Mouse (Mus musculus) cerebellum, adult 2 months (tissue): ENCODE measurements around the gene Plekha5. TPM values are rescaled to one million over a fixed set of nuclear protein-coding genes. Genes with fewer than 3 reads are reported as not detected.
A peak's percentile ranks its signal among the peaks of the same experiment; 100 is the strongest.

Experiments used
- DNase-seq, 2 experiments: peaks; one replicate each; pipeline ENCODE4 v3.0.0; 2021
- H3K27ac ChIP-seq: fragments of 200-500 bp; 2 replicates; pipeline ENCODE4 v1.5.1; 2012; ENCODE audit warnings: low read length, control low read depth, inconsistent platforms; ENCODE audit not compliant: insufficient read depth
- H3K27me3 ChIP-seq: fragments of 200-500 bp; 2 replicates; pipeline ENCODE4 v1.6.1; 2012; ENCODE audit warnings: inconsistent platforms, mild to moderate bottlenecking, low read length, moderate library complexity; ENCODE audit not compliant: control insufficient read depth, insufficient read depth
- H3K4me1 ChIP-seq: fragments of 200-500 bp; 2 replicates; pipeline ENCODE4 v1.6.1; 2011; ENCODE audit warnings: low read length; ENCODE audit not compliant: control insufficient read depth, insufficient read depth
- H3K4me3 ChIP-seq: fragments of 200-500 bp; replicated peaks from 2 replicates; pipeline ENCODE3; 2011; ENCODE audit warnings: mild to moderate bottlenecking, low read depth, low read length, control low read depth; ENCODE audit not compliant: insufficient read depth
- CTCF ChIP-seq: fragments of 200-500 bp; IDR thresholded peaks from 2 replicates; pipeline ENCODE4 v1.5.1; 2011; ENCODE audit warnings: low read depth, mild to moderate bottlenecking, control low read depth, low read length, moderate library complexity, borderline replicate concordance; ENCODE audit not compliant: insufficient read depth
- POLR2A ChIP-seq: fragments of 200-500 bp; IDR thresholded peaks from 2 replicates; pipeline ENCODE4 v1.6.1; 2011; ENCODE audit warnings: low read length, control low read depth, borderline replicate concordance; ENCODE audit not compliant: insufficient read depth
- WGBS: fragments of 180-500 bp; shearing (Covaris S2); methylation state at CpG from one replicate; pipeline ENCODE4 v1.1.7; 2018; 5-methylcytosine and 5-hydroxymethylcytosine counted together
- polyA plus RNA-seq: library from polyadenylated mRNA; depleted of rRNA; stranded (reverse); fragments of >200 nt; gene quantifications from 2 replicates; pipeline ENCODE4 v1.2.3, GENCODE M21; 2012

The Plekha5 gene
- polyA plus RNA-seq, 1 experiment, result 118 TPM

DNA sequence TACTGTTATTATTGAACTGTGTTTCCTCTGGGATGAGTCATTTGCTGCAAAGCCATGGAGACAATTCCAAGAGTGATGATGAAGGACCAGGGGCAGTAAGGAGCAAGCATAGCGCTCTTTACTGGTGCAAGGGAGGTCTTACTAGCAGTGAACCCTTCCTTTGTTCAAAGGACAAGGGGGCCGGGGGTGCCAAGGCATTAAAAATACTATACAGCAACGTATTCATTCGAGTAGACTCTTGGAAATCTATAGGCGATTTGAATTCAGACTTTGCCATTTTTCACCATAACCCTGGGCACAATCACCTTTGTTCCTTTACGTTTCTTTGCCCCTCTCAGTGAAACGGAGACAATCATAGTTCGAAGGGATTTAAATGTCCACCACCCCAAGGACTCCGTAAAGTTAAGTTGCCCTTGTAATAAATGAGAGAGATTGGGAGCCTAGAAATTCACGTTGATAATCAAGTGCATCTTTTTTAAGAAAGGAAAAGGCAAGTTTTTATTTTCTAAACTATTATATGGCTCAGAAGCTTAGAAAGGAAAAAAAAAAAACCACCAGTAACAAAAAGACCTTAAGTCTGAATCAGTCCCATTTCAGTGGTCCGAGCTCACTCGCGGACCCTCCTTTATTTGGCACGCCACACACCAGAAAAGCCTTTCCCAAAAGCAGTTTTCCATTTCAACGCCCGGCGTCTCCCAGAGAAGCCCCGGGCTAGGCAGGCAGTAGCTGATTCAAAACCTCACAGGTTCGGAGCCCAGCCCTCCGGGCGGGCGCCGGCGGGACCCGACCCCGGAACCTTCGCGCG lies 611 bp upstream of the Plekha5 start:
- DNase-seq, result peak; percentile 32 to 76
- no peak for TF ChIP-seq CTCF
- no peak for TF ChIP-seq POLR2A
- H3K4me1 ChIP-seq, result no peaks in the 10 kb centered on the region
- 19% methylated on average over 29 of the region's 29 CpGs for WGBS
- peak overlapping the region; percentile 98 for H3K4me3 ChIP-seq
- H3K27ac ChIP-seq, result no peak overlapping the region
- H3K27me3 ChIP-seq, result no peaks in the 10 kb centered on the region

DNA sequence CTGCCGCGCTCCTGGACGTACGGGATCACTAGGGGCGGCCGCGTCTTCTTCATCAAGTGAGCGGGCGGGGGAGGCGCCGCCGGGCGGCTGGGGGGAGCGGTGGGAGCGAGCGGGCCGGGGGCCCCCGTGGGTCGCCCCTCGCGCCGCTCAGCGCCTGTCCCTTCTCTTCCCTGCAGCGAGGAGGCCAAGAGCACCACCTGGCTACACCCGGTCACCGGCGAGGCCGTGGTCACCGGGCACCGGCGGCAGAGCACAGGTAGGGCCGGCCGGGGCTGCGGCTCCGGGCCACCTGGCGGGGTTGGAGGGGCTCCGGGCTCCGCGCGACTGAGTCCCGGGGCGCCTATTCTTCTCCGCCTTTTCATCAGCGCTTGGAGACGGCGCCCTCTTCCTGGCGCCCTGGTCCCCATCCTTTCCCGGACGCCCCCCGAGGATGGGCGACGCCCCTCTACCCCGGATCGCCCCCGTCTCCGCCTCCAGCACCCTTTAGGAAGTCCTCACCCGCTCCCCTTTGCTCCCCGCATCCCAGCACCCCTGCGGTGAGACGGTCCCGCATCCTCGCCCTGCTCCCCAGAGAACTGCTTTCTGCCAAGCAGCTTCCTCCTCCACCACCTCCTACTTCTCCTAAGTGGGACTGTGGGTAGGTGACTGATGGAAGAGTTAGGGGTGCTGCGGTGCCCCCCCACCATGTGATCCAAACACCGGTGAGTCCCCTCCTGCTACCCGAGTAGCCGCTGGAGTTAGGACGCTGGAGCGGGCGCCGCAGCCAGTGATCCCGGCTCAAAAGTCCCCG lies 542 bp downstream of the Plekha5 start:
- Histone ChIP-seq H3K4me1 (no peaks in the 10 kb centered on the region), H3K4me3 (peak overlapping the region; percentile 98), H3K27ac (peak overlapping the region; percentile 70), H3K27me3 (no peaks in the 10 kb centered on the region)
- TF ChIP-seq CTCF, result no peak
- DNase-seq, result peak; percentile 53 to 74
- 2% methylated on average over 71 of the region's 72 CpGs for WGBS

DNA sequence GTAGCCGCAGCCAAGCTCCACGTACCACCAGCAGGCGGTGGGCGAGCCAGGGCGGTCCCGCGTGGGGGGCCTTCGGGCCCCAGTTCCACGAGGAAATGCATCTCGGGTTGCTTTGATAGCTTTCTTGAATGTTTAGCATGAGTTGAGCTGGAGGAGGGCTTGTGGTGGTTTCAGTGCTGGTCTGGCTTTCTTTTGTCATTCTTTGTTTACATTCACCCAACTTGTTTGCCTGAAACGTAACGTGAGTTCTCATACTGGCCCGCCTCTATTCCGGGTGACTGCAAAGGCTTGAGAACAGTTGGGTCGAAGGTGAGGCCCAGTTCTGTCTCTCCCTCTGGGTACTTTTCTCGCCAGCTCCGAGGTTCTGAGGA lies 1.1 kb downstream of the Plekha5 start:
- H3K27me3 ChIP-seq, result no peaks in the 10 kb centered on the region
- TF ChIP-seq POLR2A (no peak), CTCF (no peak)

DNA sequence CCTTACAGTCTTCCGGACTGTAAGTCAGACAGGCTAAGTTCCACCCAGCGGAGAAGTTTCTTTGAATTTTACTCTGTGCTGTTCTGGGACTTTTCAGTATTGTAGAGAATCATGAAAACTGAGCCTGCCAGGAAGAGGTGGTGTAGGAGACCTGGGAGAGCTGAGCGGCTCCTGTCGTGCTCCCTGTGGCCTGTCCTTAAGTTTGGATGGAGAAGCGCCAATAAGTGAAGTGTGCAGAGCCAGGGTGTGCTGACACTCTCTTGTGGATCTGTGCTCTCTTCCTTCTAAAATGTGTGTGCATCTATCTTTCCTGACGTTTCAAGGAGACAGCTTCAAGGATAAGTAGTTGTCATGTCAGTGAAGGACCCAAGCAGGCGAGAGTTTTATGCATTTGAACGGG lies 5.4 kb downstream of the Plekha5 start:
- no peaks in the 10 kb centered on the region for H3K4me1 ChIP-seq
- DNase-seq, result no peak
- no peak overlapping the region for H3K4me3 ChIP-seq
- no peaks in the 10 kb centered on the region for H3K27me3 ChIP-seq
- TF ChIP-seq CTCF (no peak), POLR2A (no peak)
- WGBS, result 61% methylated on average over 8 of the region's 8 CpGs
- H3K27ac ChIP-seq, result no peak overlapping the region

More for the DNA sequence above, 1.1 kb downstream of the Plekha5 start:
- peak overlapping the region; percentile 98 for H3K4me3 ChIP-seq
- H3K27ac ChIP-seq, result peak overlapping the region; percentile 70; the same call in 1 of the 2 replicates
- 0% methylated on average over 17 of the region's 17 CpGs for WGBS
- peak in 1 of 2 experiments; percentile 45 for DNase-seq
- no peaks in the 10 kb centered on the region for H3K4me1 ChIP-seq

DNA sequence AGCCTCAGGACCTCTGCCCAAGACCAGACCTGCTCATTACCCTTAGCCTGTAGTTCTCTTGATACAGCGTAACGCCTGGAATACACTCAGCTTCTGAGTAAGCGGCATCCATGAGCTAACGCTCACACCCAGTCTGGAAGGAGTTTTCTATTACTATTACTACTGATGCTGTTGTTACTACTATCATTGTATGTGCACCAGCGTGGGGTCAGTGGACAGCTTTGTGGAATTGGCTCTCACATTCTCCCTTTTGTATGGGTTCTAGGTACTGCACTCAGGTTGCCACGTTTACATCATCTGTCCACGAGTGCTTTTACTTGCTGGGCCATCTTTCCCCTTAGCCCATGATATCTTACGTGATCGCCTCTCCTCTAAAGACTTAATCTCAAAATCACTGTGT lies 8.5 kb downstream of the Plekha5 start:
- Histone ChIP-seq H3K27ac (no peak overlapping the region), H3K27me3 (no peaks in the 10 kb centered on the region), H3K4me1 (no peaks in the 10 kb centered on the region), H3K4me3 (no peak overlapping the region)
- no peak for DNase-seq
- TF ChIP-seq POLR2A (no peak), CTCF (no peak)
- WGBS, result 98% methylated on average over 9 of the region's 9 CpGs

DNA sequence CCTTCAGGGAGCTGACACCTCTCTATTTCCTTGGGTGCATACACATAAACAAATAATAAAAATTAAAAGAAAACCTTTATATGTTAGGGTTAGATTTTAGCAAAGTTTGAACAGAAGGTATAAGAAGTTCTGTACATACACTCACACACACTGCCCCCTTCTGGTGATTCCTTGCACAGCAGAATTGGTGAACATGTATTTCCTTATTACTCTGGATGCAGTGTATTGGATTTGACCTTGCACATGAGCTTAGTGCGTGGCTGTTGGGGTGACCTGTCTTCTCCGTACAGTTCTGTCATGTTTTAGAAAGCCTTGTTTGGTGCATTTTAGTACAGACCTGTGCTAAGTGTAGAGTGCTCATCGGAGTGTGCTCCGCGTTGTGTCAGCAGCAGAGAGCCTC lies 19.5 kb downstream of the Plekha5 start:
- H3K4me3 ChIP-seq, result no peak overlapping the region
- peaks cover 14% of the 10 kb centered on the region for H3K4me1 ChIP-seq
- no peak overlapping the region for H3K27ac ChIP-seq
- WGBS, result 91% methylated on average over 5 of the region's 5 CpGs
- peak; percentile 22 to 51 for DNase-seq
- H3K27me3 ChIP-seq, result no peaks in the 10 kb centered on the region
- TF ChIP-seq POLR2A (no peak), CTCF (peak; percentile 44; the same call in 1 of the 2 replicates)

DNA sequence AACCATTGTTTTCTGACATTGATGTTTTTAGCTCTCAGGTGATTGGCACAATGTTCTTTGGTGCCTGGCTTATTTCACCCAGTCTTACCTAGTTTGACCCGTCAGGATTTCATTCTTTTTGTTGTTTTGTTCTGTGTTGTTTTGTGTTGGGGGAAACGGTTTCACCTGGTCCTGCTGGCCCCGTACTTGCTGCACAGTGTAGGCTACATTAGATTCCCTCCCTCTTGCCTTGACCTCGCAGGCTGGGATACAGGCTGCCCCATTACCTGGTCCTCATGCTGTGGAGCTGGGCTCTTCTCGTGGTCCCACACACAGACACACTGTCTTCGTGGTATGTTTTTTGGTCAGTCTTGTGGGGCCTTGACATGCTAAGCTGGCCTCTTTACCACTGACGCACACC lies 20.3 kb downstream of the Plekha5 start:
- H3K27me3 ChIP-seq, result no peaks in the 10 kb centered on the region
- no peak for DNase-seq
- TF ChIP-seq POLR2A (no peak), CTCF (no peak)
- H3K27ac ChIP-seq, result no peak overlapping the region
- no peak overlapping the region for H3K4me3 ChIP-seq
- 83% methylated on average over 7 of the region's 7 CpGs for WGBS
- peaks cover 15% of the 10 kb centered on the region for H3K4me1 ChIP-seq

DNA sequence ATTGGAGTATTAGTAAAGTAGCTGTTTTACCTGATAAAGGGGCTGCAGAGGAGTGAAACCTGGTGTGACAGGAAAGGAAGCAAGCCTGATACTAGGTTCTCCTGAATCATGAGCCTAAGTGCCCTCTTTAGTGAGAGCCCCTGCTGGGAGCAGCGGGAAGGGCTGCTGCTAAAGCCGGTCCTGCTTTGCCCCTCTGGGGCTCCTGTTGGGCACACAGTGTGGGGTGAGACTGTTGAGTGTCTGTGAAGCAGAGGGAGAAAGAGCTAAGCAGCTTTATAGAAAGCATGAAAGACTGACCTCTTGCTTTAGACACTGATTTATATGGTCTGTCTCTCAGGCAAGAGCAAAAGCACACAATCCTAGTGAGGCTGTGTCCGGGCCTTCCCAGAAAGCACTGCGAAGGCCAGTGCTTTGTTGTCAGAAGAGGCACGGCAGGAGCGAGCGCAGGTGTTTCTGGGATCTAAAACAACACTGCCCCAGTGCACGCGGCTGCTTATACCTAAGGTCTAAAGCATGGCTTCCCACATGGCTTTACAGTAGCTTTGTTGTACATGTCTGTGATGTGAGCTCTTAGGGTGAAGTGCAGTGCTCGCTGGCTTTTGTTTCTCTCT lies 21.1 kb downstream of the Plekha5 start:
- Histone ChIP-seq H3K27me3 (no peaks in the 10 kb centered on the region), H3K4me3 (no peak overlapping the region), H3K4me1 (peaks cover 15% of the 10 kb centered on the region), H3K27ac (no peak overlapping the region)
- no peak for DNase-seq
- TF ChIP-seq CTCF (no peak), POLR2A (no peak)
- WGBS, result 32% methylated on average over 10 of the region's 10 CpGs
